Mouse (Mus musculus) megakaryocyte progenitor cell, adult 5-6 weeks (primary cell): ENCODE measurements around the gene Lime1. TPM values are rescaled to one million over a fixed set of nuclear protein-coding genes. Genes with fewer than 3 reads are reported as not detected.

Experiments used
- ATAC-seq: replicated peaks from 2 replicates; pipeline ENCODE4 v1.8.0; 2016; ENCODE audit warnings: mild to moderate bottlenecking, moderate TSS enrichment, inconsistent platforms; ENCODE audit not compliant: poor library complexity
- total RNA-seq, 2 experiments: library from RNA; stranded (forward) in 1 of 2; stranded (reverse) in 1 of 2; fragments of 157-497, 149-512 nt in 1 of 2; fragments of 200-1000 nt in 1 of 2; gene quantifications; 2 replicates each; pipeline versions ENCODE4 v1.2.3 to v1.2.4; 2015 to 2017

Lime1 gene
- total RNA-seq (2015), result 25.4 and 26.5 TPM in 2 replicates
- total RNA-seq (2017), result 12.7 and 18.1 TPM in 2 replicates

DNA sequence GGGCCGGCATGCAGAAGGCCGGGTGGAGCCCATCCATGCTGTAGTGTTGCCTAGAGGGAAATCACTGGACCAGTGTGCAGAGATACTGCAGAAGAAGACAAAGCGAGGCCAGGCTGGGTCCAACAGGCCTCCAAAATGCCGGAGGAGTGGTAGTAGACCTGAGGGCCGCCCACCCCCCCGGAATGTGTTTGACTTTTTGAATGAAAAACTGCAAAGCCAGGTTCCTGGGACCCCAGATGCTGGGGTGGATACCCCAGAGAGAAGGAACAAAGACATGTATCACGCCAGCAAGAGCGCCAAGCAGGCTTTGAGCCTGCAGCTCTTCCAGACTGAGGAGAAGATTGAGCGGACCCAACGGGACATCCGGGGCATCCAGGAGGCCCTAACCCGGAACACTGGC is at the start of gene Lime1:
Gene Lime1 (plus strand): TSS at position 301 of the 400 bp plus-strand sequence.
- ATAC-seq, result no peak

DNA sequence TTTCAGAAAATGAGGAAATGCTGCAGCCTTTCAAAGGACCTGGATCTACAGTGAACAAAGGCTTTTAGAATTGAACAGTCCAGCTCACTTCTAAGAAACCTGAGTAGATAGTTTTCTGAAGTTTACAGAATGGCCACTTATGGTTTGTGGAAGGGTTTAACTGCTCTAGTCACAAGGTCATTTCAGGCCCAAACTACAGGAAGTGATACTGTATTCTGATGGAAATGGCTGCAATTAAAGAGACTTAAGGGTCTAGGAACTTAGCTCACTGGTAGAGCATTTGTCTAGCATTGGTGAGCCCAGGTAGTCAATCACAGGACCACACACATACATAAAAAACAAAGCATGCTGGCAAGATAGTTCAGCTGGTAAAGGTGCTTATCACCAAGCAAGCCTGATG is 47.3 kb upstream of the Lime1 start:
- ATAC-seq, result no peak

DNA sequence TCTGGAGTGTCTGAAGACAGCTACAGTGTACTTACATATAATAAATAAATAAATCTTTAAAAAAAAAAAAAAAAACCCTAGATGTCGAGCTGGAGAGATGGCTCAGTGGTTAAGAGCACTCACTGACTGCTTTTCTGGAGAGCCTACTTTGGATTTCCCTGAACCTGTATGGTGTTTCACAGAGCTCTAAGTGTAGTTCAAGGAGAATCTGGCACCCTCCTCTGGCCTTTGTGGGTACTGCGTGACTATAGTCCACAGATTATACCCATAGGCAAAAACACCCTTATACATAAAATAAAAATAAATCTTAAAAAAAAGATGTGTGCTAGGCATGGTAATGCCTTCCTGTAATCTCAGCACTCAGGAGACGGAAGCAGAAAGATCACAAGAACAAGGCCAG is 45.9 kb upstream of the Lime1 start:
- peak; percentile 99 for ATAC-seq

DNA sequence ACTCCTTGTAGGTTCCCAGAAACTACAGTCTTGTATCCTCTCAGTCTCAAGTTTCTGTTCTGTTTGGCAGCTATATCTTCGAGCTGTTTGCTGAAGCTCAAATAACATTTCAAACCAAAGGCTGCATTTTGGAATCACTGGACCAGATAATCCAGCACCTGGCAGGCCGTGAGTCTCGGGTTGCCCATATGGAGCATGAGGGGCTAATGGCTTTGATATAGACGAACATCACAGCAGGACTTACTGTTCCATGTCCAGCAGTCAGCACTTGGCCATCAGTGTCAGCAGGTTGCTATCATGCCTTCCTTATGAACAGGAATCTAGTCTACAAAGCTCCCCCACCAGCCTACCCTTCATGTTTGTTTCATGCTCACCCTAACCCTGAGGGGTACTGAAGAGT is 39.5 kb upstream of the Lime1 start:
- ATAC-seq, result no peak

DNA sequence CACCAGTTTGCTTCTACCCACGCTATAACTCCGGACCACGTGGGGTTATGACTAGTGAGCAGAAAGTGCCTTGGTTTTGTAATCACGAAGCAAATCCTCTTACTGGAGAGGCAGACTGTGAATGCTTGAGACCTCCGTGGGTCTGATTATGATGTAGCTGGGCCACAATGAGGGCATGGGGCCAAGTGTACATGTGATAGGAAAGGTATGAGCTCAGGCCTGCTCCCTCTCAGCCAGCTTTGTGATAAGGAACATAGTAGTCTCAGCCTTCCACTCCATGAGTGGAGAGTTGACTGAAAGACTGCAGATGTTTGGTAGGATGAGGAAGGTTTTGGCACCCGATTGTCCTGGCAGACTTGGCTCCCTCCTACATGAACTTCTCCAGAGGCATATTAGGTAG is 37.1 kb upstream of the Lime1 start:
- no peak for ATAC-seq

DNA sequence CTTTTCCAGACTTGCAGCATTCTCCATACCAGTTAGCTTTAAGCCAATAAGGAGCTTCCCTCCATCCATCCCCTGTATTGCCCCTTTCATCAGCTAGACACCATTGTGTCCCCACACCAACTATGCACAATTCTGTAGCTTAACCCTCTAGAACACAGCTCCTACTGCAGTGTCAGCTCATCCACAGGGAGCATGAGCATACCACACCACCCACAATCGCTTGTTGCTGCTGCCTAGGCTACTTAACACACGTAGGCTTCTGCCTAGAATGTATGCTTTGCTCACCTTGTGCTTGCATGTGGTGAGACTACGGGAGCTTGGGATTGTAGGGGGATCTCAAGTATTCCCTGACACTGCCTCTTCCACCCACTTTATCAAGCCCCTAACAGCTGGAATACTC is 23.1 kb upstream of the Lime1 start:
- no peak for ATAC-seq

DNA sequence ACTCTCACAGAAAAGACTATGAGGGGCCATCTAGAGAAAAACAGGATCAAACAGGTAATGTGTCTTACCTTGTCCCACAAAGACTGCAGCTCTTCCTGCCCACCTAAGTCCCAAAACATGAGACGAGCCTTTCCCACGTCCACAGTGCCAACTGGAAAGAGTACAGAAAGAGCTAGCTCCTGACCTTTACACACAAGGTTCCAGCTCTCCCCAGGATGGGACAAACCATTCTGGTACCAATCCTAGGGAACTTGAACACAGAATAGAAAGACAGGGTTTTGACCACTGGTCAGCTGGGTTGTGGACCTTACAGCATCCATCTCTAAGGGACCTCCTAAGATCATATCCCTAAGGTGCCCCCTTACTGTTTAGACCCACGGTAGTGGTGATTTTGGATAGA is 15.9 kb upstream of the Lime1 start:
- ATAC-seq, result no peak

DNA sequence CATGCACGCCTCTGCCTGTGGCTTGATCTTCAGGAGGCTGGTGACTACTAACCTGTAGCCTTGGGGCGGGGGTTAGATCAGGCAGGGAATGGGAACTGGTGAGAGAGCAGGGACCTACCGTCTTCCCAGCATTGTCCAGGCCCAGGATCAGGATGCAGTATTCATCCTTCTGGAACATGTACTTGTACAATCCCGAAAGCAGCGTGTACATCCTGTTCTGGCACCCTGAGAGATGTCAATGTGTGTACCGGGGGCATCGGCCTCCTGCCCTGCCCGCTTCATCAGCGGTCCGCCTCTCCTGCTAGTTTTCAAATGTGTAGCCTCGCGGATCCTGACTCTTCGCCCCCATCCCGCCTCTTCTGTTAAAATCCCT is 15.4 kb upstream of the Lime1 start:
- no peak for ATAC-seq

DNA sequence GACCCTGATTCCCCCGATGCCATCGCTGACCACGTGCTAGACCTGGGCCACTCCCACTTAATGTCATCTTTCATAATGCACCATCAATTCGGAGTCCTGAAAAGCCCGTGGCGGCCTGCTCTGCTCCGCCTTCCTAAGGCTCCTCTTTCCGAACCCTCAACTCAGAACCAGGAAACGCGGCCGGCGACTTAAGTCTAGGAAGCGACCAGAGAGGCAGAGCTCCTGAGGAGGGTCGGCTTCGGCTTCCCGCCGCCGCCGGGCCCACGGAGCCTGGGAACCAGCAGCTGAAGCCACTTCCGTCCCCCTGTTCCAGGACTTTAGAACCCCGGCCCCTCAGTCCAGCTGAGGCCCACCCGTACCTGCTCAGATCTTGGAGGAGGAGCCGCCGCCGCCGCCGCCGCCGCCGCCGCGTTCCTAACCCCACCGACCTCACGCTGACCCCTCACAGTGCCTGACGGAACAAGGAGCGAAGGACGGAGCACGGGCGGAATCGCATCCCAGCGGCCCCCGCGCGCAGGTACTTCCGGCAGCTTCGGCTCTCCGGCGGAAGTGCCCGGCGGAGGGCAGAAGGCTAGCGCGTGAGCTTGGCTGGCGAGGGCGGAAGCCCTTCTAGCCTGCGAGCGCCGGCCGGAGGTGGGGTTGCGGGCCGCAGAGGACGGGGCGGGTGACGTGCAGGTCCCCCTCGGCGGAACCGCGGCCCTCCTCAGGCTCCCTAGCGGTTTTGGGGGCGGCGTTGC is 14.8 kb upstream of the Lime1 start, which contains the start of the genes Zgpat and Arfrp1:
Gene Zgpat (plus strand): TSS at position 69 of the 737 bp plus-strand sequence.
Gene Arfrp1 (minus strand): TSS at position 545 of the 737 bp plus-strand sequence.
- ATAC-seq, result peak; percentile 89

DNA sequence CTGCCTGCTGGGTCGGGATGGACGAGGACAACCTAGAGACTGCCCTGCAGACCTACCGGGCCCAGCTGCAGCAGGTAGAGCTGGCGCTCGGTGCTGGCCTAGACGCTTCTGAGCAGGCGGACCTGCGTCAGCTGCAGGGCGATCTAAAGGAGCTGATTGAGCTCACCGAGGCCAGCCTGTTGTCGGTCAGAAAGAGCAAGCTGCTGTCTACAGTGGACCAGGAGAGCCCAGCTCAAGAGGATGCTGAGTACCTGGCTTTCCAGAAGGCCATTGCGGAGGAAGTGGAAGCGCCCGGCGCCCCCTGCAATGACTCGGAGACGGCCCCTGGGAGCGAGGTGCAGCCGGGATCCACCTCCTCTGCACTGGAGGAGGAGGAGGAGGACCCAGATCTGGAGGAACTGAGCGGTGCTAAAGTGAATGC is 14.2 kb upstream of the Lime1 start:
- ATAC-seq, result peak; percentile 45

DNA sequence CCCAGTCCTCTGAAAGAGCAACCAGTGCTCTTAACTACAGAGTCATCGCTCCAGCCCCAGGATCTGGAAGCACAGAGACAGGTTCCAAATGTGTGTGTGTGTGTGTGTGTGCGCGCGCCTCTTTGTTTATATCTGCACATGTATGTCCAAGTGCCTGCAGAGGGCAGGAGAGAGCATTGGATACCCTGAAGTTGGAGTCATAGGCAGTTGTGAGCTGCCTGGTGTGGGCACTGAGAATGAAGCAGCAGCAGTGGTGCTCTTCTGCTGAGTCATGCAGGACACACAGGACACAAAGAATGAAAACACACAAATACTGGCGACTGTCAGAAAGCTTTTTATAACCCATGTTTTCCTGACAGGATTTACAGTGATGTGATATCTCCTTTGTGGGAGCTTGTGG is 9.9 kb upstream of the Lime1 start:
- no peak for ATAC-seq

DNA sequence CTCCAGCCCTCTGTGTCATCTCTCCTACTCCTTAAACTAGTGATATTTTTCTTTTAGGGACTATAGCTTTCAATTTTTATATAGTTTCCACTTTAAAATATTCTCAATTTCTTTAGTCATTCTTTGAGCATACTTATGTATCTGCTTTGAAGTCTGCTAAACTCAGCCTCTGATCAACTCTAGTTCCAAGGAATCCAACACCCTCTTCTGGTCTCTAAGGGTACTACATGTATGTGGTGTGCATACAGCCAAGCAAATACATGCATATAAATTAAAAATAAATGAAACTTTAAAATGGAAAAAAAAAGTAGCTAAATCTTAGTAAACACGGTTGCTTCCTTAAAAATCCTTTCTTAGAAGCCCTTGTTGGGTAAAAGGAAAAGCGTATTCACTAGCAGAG is 4.1 kb upstream of the Lime1 start:
- peak; percentile 68 for ATAC-seq

DNA sequence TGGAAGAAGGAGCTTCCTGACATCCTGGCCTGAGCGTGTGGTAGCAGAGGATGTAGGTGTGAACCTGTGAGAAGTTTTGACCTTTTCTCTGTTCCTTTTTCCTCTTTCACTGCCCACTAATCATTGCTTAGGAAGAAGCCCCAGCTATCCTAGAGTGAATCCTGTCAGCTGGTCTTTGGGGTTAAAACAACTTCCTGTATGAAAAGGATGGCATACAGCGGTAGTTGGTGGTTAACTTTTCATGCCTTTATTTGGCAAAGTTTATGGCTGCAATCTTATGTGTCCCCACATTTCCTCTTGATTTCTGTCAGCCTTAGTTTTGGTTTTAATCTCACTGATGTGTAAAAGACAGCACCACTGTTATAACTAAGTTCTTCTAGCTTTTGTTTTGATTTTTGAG is 2.6 kb upstream of the Lime1 start:
- ATAC-seq, result peak; percentile 56

DNA sequence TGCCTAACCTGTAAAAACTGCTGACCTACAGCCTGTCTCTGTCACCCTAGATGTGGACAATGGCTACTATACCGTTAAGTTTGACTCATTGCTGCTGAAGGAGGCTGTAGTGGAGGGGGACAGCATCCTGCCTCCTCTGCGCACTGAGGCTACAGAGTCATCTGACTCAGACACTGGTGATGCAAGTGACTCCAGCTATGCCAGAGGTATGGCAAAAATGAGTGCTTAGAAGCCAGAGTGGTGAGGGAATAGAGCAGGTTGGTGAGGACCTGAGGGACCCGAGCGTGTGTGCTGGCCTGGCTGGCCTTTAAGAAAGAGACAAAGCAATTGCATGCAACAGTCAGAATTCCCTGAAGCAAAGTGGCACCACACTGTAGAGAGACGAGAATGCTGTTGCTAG is 1.2 kb upstream of the Lime1 start:
- no peak for ATAC-seq

DNA sequence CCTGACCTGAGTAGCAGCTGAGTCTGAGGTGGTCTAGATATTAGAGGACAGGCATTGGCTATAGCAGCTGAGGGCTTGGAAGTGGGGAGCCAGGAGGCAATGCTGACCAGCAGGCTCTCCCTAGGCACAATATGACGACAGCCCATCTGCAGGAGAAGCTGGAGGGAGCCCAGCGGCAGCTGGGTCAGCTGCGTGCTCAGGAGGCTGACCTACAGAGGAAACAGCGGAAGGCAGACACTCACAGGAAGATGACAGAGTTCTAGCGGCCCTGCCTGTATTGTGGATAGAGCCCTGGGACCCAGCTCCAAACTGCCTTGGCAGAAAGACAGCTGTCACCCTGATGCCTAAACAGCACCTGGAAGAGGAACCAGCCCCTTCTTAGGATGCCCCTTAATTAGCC is 373 bp downstream of the Lime1 start:
- ATAC-seq, result no peak

DNA sequence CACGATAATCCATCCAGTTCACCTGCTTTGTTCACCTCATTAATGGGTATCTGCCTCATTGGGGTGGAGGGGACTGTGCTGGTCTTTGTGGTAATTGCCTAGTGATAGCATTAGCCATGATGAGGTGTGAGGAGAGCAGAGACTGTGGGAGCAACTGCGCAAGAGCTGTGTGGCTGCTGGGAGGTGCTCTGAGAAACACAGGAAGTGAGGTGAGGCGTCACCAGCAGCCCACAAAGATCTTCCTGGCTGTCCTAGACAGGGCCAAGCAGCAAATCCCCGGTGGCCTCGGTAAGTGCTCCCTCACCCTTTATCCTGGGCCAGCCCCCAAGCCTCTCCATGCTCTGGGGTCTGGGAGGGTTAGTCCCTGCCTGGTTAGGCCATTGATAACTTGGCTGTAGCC is 1.2 kb downstream of the Lime1 start:
- no peak for ATAC-seq

DNA sequence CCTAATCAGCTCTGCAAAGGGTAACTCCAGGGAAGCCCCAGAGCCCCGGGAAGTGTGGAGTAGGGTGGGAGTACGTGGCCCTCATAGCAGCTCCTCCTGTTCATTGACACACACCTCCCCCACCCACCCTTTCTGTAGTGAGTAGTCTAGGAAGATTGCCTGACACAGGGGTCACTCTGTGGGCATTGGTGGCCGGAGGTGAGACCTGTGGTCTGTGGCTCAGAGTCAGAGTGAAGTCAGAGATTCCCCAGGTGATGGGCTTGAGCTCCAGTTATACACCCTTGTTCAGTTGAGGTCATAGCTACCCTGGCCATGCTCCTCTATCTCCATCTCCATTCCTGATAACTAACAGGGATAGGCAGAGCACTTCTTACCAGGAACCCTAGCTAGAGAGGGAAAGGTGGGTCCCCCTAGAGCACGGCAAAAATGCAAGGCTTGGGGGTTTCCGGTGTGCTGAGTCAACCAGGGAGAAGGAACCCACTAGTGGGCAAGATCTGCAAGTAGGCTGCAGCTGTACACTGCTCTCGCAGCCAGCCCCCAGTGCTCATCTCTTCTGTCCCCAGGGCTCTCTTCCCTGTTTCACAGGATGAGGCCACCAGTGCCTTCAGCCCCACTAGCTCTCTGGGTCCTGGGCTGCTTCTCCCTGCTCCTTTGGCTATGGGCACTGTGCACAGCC is 1.9 kb downstream of the Lime1 start:
- no peak for ATAC-seq

DNA sequence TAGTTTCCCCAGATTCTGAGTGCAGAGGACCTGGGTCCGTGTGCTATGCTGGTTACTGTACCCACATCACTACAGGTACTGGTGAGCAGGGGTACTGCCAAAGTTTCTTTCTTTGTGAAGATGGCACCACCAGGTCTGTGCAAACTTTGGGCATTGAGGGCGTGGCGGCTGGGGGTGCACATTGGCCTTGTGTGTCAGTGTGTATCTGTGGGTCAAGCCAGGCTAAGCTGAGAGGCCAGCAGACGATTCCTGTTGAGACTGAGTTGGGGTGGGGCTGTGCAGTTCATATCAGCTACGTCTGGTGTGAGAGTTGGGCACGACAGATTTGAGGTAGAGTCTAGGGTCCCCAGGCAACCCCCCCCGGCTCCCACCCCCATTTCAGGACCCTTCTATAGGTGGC is 4.6 kb downstream of the Lime1 start:
- no peak for ATAC-seq

DNA sequence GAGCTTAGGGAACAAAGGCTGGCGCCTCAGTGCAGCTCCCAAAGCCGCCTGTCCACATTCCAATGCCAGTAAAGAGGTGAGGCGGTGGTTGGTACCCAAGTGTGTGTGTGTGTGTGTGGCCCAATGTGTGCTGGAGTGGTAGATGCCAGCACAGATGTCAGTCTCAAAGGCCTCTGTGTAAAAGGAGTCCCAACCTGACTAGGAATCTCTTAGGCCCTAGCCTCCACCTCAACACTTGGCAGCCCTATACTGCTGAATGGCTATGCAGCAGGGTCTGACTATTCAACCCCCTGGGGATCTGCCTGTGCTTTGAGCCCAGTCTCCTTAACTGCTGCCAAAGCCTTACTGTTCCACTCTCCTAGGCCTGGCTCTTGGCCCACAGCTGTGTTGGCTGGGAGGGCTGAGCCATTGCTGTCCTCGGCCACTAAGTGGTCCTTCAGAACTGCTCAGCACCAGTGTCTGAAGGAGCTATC is 5.1 kb downstream of the Lime1 start:
- ATAC-seq, result no peak

DNA sequence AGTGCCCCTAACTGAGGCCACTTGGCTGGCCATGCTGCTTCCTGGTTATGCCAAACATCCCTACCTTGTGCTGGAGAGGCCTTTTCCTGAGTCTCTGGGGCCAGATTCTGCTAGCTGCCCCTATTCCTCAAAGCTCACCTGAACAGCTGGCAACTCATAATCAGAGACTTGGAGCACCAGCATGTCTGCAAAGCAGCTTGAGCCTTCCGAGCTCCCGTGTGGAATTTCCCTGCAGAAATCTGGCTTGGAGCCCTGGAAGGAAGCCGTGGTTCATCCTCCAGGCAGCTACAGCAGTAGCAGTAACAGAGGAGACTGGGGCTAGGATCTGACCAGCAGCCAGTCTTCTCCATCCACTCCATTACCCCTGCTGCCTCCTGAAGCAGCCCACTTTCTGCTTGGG is 6.0 kb downstream of the Lime1 start:
- ATAC-seq, result no peak

DNA sequence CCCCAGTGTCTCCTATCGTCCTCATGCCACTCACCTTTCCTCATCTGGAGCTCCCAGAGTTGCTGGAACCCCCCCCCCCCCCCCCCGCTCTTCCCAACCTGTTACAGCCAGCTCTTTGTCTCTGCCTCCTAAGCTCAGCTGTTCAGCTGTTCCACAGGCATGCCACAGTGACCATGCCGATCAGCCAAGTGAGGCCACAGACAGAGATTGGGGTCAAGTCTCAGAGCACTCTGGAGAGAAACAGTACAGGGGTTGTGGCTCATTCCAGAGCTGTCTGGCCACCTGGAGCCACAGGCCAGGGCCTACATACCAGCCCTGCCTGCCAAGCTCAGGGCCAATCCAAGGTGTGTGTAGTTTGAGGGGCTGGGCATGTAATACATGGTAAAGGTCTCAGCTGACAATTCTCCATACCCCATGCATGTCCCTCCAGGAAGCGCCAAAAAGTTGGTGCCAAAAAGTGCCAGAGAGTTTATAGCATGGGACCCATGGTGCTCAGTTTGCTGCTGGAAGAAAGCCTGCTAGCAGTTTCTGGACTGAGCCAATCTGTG is 6.9 kb downstream of the Lime1 start:
- no peak for ATAC-seq
